Mouse (Mus musculus) lung, embryonic 14.5 days (tissue): ENCODE results near the gene Gm5965. TPM values are rescaled to one million over a fixed set of nuclear protein-coding genes. Genes with fewer than 3 reads are reported as not detected.

ENCODE experiments used
- ATAC-seq: fragments of 200-750 bp; cut with Nextera tagmentation; 2 replicates; pipeline ENCODE4 v1.8.0; 2017; ENCODE audit warnings: mild to moderate bottlenecking, moderate TSS enrichment, moderate library complexity; ENCODE audit not compliant: insufficient read depth
- DNase-seq: peaks from one replicate; pipeline ENCODE4 v3.0.0-alpha.2; 2015
- H3K27ac ChIP-seq: fragments of 300-500 bp; sonication (generic); 2 replicates; pipeline ENCODE4 v1.5.1; 2014; ENCODE audit warnings: low read depth, mild to moderate bottlenecking, moderate library complexity
- H3K27me3 ChIP-seq: fragments of 300-500 bp; sonication (generic); 2 replicates; pipeline ENCODE4 v1.6.1; 2014; ENCODE audit warnings: low read length, control low read depth; ENCODE audit not compliant: insufficient read depth
- H3K36me3 ChIP-seq: fragments of 300-500 bp; sonication (generic); 2 replicates; pipeline ENCODE4 v1.6.1; 2014; ENCODE audit warnings: control low read depth; ENCODE audit not compliant: insufficient read depth
- H3K4me1 ChIP-seq: fragments of 300-500 bp; sonication (generic); 2 replicates; pipeline ENCODE4 v1.6.1; 2014; ENCODE audit warnings: antibody characterized with exemption, control low read depth; ENCODE audit not compliant: insufficient read depth
- H3K4me2 ChIP-seq: fragments of 300-500 bp; sonication (generic); 2 replicates; pipeline ENCODE4 v1.6.1; 2014; ENCODE audit warnings: mild to moderate bottlenecking
- H3K4me3 ChIP-seq: fragments of 300-500 bp; sonication (generic); 2 replicates; pipeline ENCODE4 v1.5.1; 2014; ENCODE audit warnings: low read depth, low read length
- H3K9ac ChIP-seq: fragments of 300-500 bp; sonication (generic); 2 replicates; pipeline ENCODE4 v1.6.1; 2014
- H3K9me3 ChIP-seq: fragments of 300-500 bp; sonication (generic); 2 replicates; pipeline ENCODE4 v1.6.1; 2016; ENCODE audit warnings: low read depth, low read length, control low read depth
- CTCF ChIP-seq: IDR thresholded peaks from 2 replicates; pipeline ENCODE4 v1.5.1; 2016; ENCODE audit warnings: antibody characterized with exemption, low read depth
- WGBS: fragments of 180-500 bp; shearing (Covaris S2); extraction: QIAGEN DNeasy Blood & Tissue Kit; methylation state at CpG from one replicate; pipeline ENCODE4 v1.1.7; 2014; 5-methylcytosine and 5-hydroxymethylcytosine counted together
- polyA plus RNA-seq: library from polyadenylated mRNA; unstranded; fragments of >200 nt; fragmentation: Nextera tagmentation; extraction: Ambion mirVana; gene quantifications from 2 replicates; pipeline ENCODE4 v1.2.1, GENCODE M21; 2014

The Gm5965 gene
- polyA plus RNA-seq, 1 experiment from 2014 or later: not detected

GRCm38 (mm10) chr16:88774106-88774505 is 3.6 kb upstream of the Gm5965 start, which contains the start of gene 2310057N15Rik:
Gene 2310057N15Rik (minus strand): TSS chr16:88774206.
- ATAC-seq (no peak), DNase-seq (no peak)
- H3K27ac ChIP-seq: no peak within 1 kb of the TSS
- H3K4me3 ChIP-seq: no peak within 1 kb of the TSS
- 85% methylated on average over 2 of the region's 2 CpGs for WGBS
- H3K9me3 ChIP-seq: no peaks in the 10 kb centered on the region
- H3K27me3 ChIP-seq: no peaks in the 10 kb centered on the region
- no peak for TF ChIP-seq CTCF
- H3K4me2 ChIP-seq: no peak within 1 kb of the TSS
- H3K9ac ChIP-seq: no peak within 1 kb of the TSS
- no peaks in the 10 kb centered on the region for H3K36me3 ChIP-seq
- H3K4me1 ChIP-seq: no peaks in the 10 kb centered on the region

- Histone ChIP-seq H3K9me3 (no peaks in the 10 kb centered on the region), H3K9ac (no peak overlapping the region), H3K36me3 (no peaks in the 10 kb centered on the region), H3K4me3 (no peak overlapping the region), H3K27ac (no peak overlapping the region), H3K4me2 (no peak overlapping the region), H3K4me1 (no peaks in the 10 kb centered on the region), H3K27me3 (no peaks in the 10 kb centered on the region)
- TF ChIP-seq CTCF: no peak
- 69% methylated on average over 2 of the region's 2 CpGs for WGBS
- ATAC-seq (no peak), DNase-seq (no peak)
Measured at GRCm38 (mm10) chr16:88786786-88787185, 9.1 kb downstream of the Gm5965 start.

GRCm38 (mm10) chr16:88811827-88812226 is 34.1 kb downstream of the Gm5965 start, which contains the start of gene Gm20741:
Gene Gm20741 (minus strand): TSS chr16:88812220.
- TF ChIP-seq CTCF: no peak
- H3K27me3 ChIP-seq: no peaks in the 10 kb centered on the region
- H3K27ac ChIP-seq: no peak within 1 kb of the TSS
- 75% methylated on average over 2 of the region's 2 CpGs for WGBS
- no peaks in the 10 kb centered on the region for H3K9me3 ChIP-seq
- no peak for DNase-seq
- no peaks in the 10 kb centered on the region for H3K4me1 ChIP-seq
- no peak within 1 kb of the TSS for H3K4me3 ChIP-seq
- H3K36me3 ChIP-seq: no peaks in the 10 kb centered on the region
- no peak within 1 kb of the TSS for H3K4me2 ChIP-seq
- no peak within 1 kb of the TSS for H3K9ac ChIP-seq
- ATAC-seq: no peak

GRCm38 (mm10) chr16:88820066-88820465 is 42.4 kb downstream of the Gm5965 start, which contains the start of gene Krtap15:
Gene Krtap15 (plus strand): TSS chr16:88820215.
- Histone ChIP-seq H3K4me2 (no peak within 1 kb of the TSS), H3K4me1 (no peaks in the 10 kb centered on the region), H3K36me3 (no peaks in the 10 kb centered on the region), H3K27me3 (no peaks in the 10 kb centered on the region), H3K4me3 (no peak within 1 kb of the TSS), H3K9ac (no peak within 1 kb of the TSS), H3K9me3 (no peaks in the 10 kb centered on the region), H3K27ac (no peak within 1 kb of the TSS)
- ATAC-seq (no peak), DNase-seq (no peak)
- WGBS: 68% methylated on average over 3 of the region's 3 CpGs
- no peak for TF ChIP-seq CTCF

GRCm38 (mm10) chr16:88823736-88824135 is 46.0 kb downstream of the Gm5965 start:
- WGBS: 83% methylated on average over 3 of the region's 3 CpGs
- H3K27ac ChIP-seq: no peak overlapping the region
- no peaks in the 10 kb centered on the region for H3K36me3 ChIP-seq
- no peak overlapping the region for H3K4me3 ChIP-seq
- no peaks in the 10 kb centered on the region for H3K4me1 ChIP-seq
- no peak overlapping the region for H3K4me2 ChIP-seq
- ATAC-seq (peak; percentile 31; the same call in 1 of the 2 replicates), DNase-seq (peak; percentile 65)
- no peaks in the 10 kb centered on the region for H3K9me3 ChIP-seq
- no peaks in the 10 kb centered on the region for H3K27me3 ChIP-seq
- H3K9ac ChIP-seq: no peak overlapping the region
- TF ChIP-seq CTCF: peak; percentile 65

- Histone ChIP-seq H3K9me3 (no peaks in the 10 kb centered on the region), H3K9ac (no peak within 1 kb of the TSS), H3K4me1 (no peaks in the 10 kb centered on the region), H3K4me3 (no peak within 1 kb of the TSS), H3K27me3 (no peaks in the 10 kb centered on the region), H3K4me2 (no peak within 1 kb of the TSS), H3K36me3 (no peaks in the 10 kb centered on the region), H3K27ac (no peak within 1 kb of the TSS)
- no peak for ATAC-seq
- no peak for DNase-seq
- TF ChIP-seq CTCF: no peak
- 86% methylated on average over 9 of the region's 9 CpGs for WGBS
Measured at GRCm38 (mm10) chr16:88826095-88826652, 48.5 kb downstream of the Gm5965 start, which contains the start of gene Krtap14. Gene Krtap14 (minus strand): TSS chr16:88826145.

- H3K27me3 ChIP-seq: no peaks in the 10 kb centered on the region
- DNase-seq: no peak
- no peak overlapping the region for H3K27ac ChIP-seq
- no peaks in the 10 kb centered on the region for H3K36me3 ChIP-seq
- no peak for ATAC-seq
- no peaks in the 10 kb centered on the region for H3K4me1 ChIP-seq
- no peak overlapping the region for H3K4me2 ChIP-seq
- TF ChIP-seq CTCF: no peak
- WGBS: 67% methylated on average over 3 of the region's 3 CpGs
- no peak overlapping the region for H3K4me3 ChIP-seq
- H3K9me3 ChIP-seq: no peaks in the 10 kb centered on the region
- H3K9ac ChIP-seq: no peak overlapping the region
Measured at GRCm38 (mm10) chr16:88826978-88827377, 49.3 kb downstream of the Gm5965 start.

Other genes with a start within 250 kb of the Gm5965 start
- 2.3 and 2.7 TPM in 2 replicates for gene Cldn8, start 214.7 kb upstream of the Gm5965 start, polyA plus RNA-seq
- not detected in 2 replicates for gene Krtap24-1, start 165.6 kb upstream of the Gm5965 start, polyA plus RNA-seq
- gene 2310079G19Rik, start 150.2 kb upstream of the Gm5965 start, polyA plus RNA-seq: not detected in 2 replicates
- gene Krtap26-1, start 130.1 kb upstream of the Gm5965 start, polyA plus RNA-seq: not detected in 2 replicates
- not detected in 2 replicates for gene Krtap27-1, start 106.2 kb upstream of the Gm5965 start, polyA plus RNA-seq
- gene 2310061N02Rik, start 69.9 kb upstream of the Gm5965 start, polyA plus RNA-seq: not detected in 2 replicates
- not detected in 2 replicates for gene Krtap13-1, start 49.0 kb upstream of the Gm5965 start, polyA plus RNA-seq
- not detected in 2 replicates for gene Krtap13, start 26.3 kb upstream of the Gm5965 start, polyA plus RNA-seq
- not detected in 2 replicates for gene 2310034C09Rik, start 19.0 kb upstream of the Gm5965 start, polyA plus RNA-seq
- gene 2310057N15Rik, start 3.7 kb upstream of the Gm5965 start, polyA plus RNA-seq: not detected in 2 replicates
- not detected in 2 replicates for gene Gm20741, start 34.3 kb downstream of the Gm5965 start, polyA plus RNA-seq
- not detected in 2 replicates for gene Krtap15, start 42.3 kb downstream of the Gm5965 start, polyA plus RNA-seq
- not detected in 2 replicates for gene Krtap14, start 48.2 kb downstream of the Gm5965 start, polyA plus RNA-seq
- gene Krtap19-1, start 91.5 kb downstream of the Gm5965 start, polyA plus RNA-seq: not detected in 2 replicates
- gene Krtap19-2, start 96.4 kb downstream of the Gm5965 start, polyA plus RNA-seq: not detected in 2 replicates
- gene Krtap19-3, start 100.1 kb downstream of the Gm5965 start, polyA plus RNA-seq: not detected in 2 replicates
- gene Krtap19-4, start 107.2 kb downstream of the Gm5965 start, polyA plus RNA-seq: not detected in 2 replicates
- not detected in 2 replicates for gene Krtap19-5, start 118.6 kb downstream of the Gm5965 start, polyA plus RNA-seq
- not detected in 2 replicates for gene Krtap19-9b, start 154.4 kb downstream of the Gm5965 start, polyA plus RNA-seq
- gene Krtap16-3, start 185.0 kb downstream of the Gm5965 start, polyA plus RNA-seq: not detected in 2 replicates
- gene Krtap22-2, start 232.9 kb downstream of the Gm5965 start, polyA plus RNA-seq: not detected in 2 replicates
- gene Gm10229, start 237.4 kb downstream of the Gm5965 start, polyA plus RNA-seq: not detected in 2 replicates